Mouse (Mus musculus) spleen, adult 2 months (tissue): Measurements from ENCODE around the gene Cab39.

Experiments used
- CTCF ChIP-seq: fragments of 200-500 bp; IDR thresholded peaks from 2 replicates; pipeline ENCODE4 v1.5.1; 2011; ENCODE audit warnings: mild to moderate bottlenecking, inconsistent platforms; ENCODE audit not compliant: insufficient read depth, insufficient read length, insufficient replicate concordance; ENCODE audit errors: extremely low read depth
- POLR2A ChIP-seq: fragments of 200-500 bp; IDR thresholded peaks from 2 replicates; pipeline ENCODE4 v1.6.1; 2011; ENCODE audit warnings: low read depth, low read length, inconsistent platforms

DNA sequence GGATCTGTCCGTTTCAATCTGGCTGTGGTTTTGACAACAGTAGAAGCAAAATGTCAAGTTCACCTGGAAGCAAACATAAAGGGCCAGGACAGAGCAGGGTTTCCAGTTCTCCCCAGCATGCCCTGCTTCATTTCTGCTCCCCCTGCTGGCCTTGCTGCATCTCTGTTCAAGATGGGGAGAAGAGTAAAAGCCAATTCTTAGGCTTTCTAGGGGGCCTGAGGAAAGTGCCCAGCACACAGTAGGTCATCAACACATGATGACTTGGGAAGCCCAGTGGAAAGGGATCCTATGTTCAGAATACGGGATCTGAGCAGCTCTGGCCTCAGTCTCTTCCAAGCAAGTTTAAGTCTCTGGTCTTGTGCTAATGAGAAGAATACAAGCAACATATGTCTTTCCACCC is 61.2 kb downstream of the Cab39 start:
- TF ChIP-seq POLR2A (no peak), CTCF (no peak)
